Mouse (Mus musculus): ENCODE results near the gene Acot11. TPM values are rescaled to one million over a fixed set of nuclear protein-coding genes. Genes with fewer than 3 reads are reported as not detected.
"Not testable (repeated sequence)": the region's sequence is repeated elsewhere in the genome, so short reads cannot be mapped to it uniquely, and the experiment has no call there.

Gene Acot11
- total and polyA plus RNA-seq, 3 experiments: 2.3 to 6.8 (median 4.3) TPM

DNA sequence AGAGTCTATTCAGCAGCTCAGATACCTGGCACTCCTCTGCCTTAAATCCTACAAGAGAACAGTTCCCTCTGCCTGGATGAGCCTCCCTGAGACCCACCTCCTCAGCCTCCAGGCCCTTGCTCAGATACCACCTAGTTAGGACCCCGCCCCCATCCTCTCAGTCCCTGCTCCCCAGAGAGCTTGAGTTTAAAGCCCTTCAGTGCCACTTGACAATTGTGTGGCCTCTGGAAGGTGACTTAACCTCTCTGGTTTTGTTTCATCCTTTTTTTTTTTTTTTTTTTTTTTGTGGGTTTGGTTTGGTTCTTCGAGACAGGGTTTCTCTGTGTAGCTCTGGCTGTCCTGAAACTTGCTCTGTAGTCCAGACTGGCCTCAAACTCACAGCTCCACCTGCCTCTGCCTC, 9.5 kb downstream of the Acot11 start:
- H3K36me3 ChIP-seq (replicated peaks in 1 of 2; ENCODE audit: control insufficient read depth in 1 of 2, insufficient read depth in 1 of 2, low read length in 1 of 2): peaks cover 16 to 46% of the 10 kb centered on the region in 2 experiments
- peaks cover 3% of the 10 kb centered on the region for H3K9me3 ChIP-seq (replicated peaks; ENCODE audit: low read length)
- H3K9ac ChIP-seq (ENCODE audit: insufficient read depth, low read depth): no peak overlapping the region
- H3K79me2 ChIP-seq (replicated peaks; ENCODE audit: control insufficient read depth, extremely low read depth, insufficient read depth, poor library complexity, severe bottlenecking): no peaks in the 10 kb centered on the region; the same call in 1 of the 2 replicates
- H3K27ac ChIP-seq (ENCODE audit: insufficient read depth, low read depth): no peak overlapping the region
- dilution Hi-C loops (cut with MboI; ENCODE audit: extremely low pct_ligation_motif_present, extremely low pct_unique_long_range_greater_than_20kb, low sequenced_read_pairs) (no loop called here), in situ Hi-C loops (cut with MboI; ENCODE audit: low pct_ligation_motif_present, low pct_unique_long_range_greater_than_20kb, low sequenced_read_pairs) (loop anchor here (5.0 to 10.0 kb wide), 2 partner anchors 33 to 160 kb away; no protein-coding TSS in a partner anchor)
- H3K4me1 ChIP-seq (ENCODE audit: control insufficient read depth in 1 of 2, insufficient read depth in 2 of 2): peaks cover 22 to 43% of the 10 kb centered on the region in 2 experiments
- H3K4me2 ChIP-seq (ENCODE audit: insufficient read depth, low read depth, poor library complexity, severe bottlenecking): no peak overlapping the region
- no peak for DNase-seq (ENCODE audit: extremely low read depth)
- no peaks in the 10 kb centered on the region for H3K27me3 ChIP-seq (replicated peaks)
- TF ChIP-seq SMC3 (IDR thresholded peaks at IDR 0.05; ENCODE audit: low read depth, low read length): no peak
- peak; percentile 58; the same call in 1 of the 2 replicates for TF ChIP-seq ZNF384 (IDR thresholded peaks at IDR 0.05; ENCODE audit: low read depth, low read length)
- H3K4me3 ChIP-seq (replicated peaks in 1 of 3; ENCODE audit: low read depth in 2 of 3, low read length in 2 of 3, poor library complexity in 1 of 3): no peak overlapping the region

DNA sequence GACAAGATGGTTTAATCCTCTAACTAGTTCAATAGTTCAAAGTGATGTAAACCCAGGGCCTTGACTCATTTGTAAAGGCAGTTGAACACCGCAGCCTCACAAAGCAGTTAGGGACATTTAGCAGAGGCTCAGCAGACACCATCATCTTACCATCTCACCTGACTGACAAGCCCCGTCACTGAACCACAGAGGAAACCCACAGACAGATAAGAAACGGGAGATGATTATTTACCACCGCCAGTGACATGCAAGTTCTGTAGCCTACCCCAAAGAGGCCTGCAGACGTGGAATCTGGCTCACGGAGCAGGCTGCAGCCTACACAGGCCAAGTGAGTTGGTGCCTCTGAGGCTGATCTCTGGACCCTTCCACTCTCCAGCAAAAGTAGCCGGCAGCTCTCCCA, 10.6 kb downstream of the Acot11 start:
- Histone ChIP-seq H3K27ac (ENCODE audit: insufficient read depth, low read depth) (no peak overlapping the region), H3K9me3 (replicated peaks; ENCODE audit: low read length) (peaks cover 3% of the 10 kb centered on the region), H3K9ac (ENCODE audit: insufficient read depth, low read depth) (no peak overlapping the region), H3K4me1 (ENCODE audit: control insufficient read depth in 1 of 2, insufficient read depth in 2 of 2) (peaks cover 26 to 53% of the 10 kb centered on the region in 2 experiments), H3K36me3 (replicated peaks in 1 of 2; ENCODE audit: control insufficient read depth in 1 of 2, insufficient read depth in 1 of 2, low read length in 1 of 2) (peaks cover 16 to 40% of the 10 kb centered on the region in 2 experiments), H3K27me3 (replicated peaks) (no peaks in the 10 kb centered on the region), H3K4me2 (ENCODE audit: insufficient read depth, low read depth, poor library complexity, severe bottlenecking) (no peak overlapping the region), H3K4me3 (replicated peaks in 1 of 3; ENCODE audit: low read depth in 2 of 3, low read length in 2 of 3, poor library complexity in 1 of 3) (no peak overlapping the region), H3K79me2 (replicated peaks; ENCODE audit: control insufficient read depth, extremely low read depth, insufficient read depth, poor library complexity, severe bottlenecking) (no peaks in the 10 kb centered on the region; the same call in 1 of the 2 replicates)
- dilution Hi-C loops (cut with MboI; ENCODE audit: extremely low pct_ligation_motif_present, extremely low pct_unique_long_range_greater_than_20kb, low sequenced_read_pairs): no loop called here
- DNase-seq (ENCODE audit: extremely low read depth): no peak
- TF ChIP-seq MAX (IDR thresholded peaks at IDR 0.05; ENCODE audit: low read length): no peak
- no peak for TF ChIP-seq ZMIZ1 (IDR thresholded peaks at IDR 0.05; ENCODE audit: low read depth, low read length)
- TF ChIP-seq RAD21 (IDR thresholded peaks at IDR 0.05; ENCODE audit: low read depth, low read length): no peak
- TF ChIP-seq POLR2A (IDR thresholded peaks at IDR 0.05; ENCODE audit: low read depth, low read length): no peak
- no peak for TF ChIP-seq EP300 (IDR thresholded peaks at IDR 0.05; ENCODE audit: low read length)
- in situ Hi-C loops (cut with MboI; ENCODE audit: low pct_ligation_motif_present, low pct_unique_long_range_greater_than_20kb, low sequenced_read_pairs): loop anchor here (10.0 kb wide), 1 partner anchor 159 kb away; no protein-coding TSS in a partner anchor

DNA sequence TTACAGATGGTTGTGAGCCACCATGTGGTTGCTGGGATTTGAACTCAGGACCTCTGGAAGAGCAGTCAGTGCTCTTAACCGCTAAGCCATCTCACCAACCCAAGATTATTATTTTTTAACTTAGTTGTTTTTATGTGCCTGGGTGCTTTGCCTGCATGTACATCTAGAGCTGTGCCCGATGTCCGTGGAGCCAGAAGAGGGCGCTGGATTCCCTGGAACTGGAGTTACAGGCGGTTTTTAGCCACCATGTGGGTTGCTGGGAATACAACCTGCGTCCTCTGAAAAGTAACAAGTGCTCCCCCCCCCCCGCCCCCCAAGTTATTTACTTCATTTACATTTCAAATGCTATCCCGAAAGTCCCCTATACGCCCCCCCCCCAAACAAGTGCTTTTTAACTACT, 11.0 kb downstream of the Acot11 start:
- H3K9ac ChIP-seq (ENCODE audit: insufficient read depth, low read depth); DNase-seq (ENCODE audit: extremely low read depth): not testable (repeated sequence)

More for the DNA sequence above, 11.0 kb downstream of the Acot11 start:
- Histone ChIP-seq H3K4me1 (ENCODE audit: control insufficient read depth in 1 of 2, insufficient read depth in 2 of 2) (peaks cover 26 to 57% of the 10 kb centered on the region in 2 experiments), H3K36me3 (replicated peaks in 1 of 2; ENCODE audit: control insufficient read depth in 1 of 2, insufficient read depth in 1 of 2, low read length in 1 of 2) (peaks cover 13 to 36% of the 10 kb centered on the region in 2 experiments)
- dilution Hi-C loops (cut with MboI; ENCODE audit: extremely low pct_ligation_motif_present, extremely low pct_unique_long_range_greater_than_20kb, low sequenced_read_pairs); H3K79me2 ChIP-seq (replicated peaks; ENCODE audit: control insufficient read depth, extremely low read depth, insufficient read depth, poor library complexity, severe bottlenecking); H3K9me3 ChIP-seq (replicated peaks; ENCODE audit: low read length); H3K27ac ChIP-seq (ENCODE audit: insufficient read depth, low read depth); H3K4me3 ChIP-seq (replicated peaks in 1 of 3; ENCODE audit: low read depth in 2 of 3, low read length in 2 of 3, poor library complexity in 1 of 3); H3K4me2 ChIP-seq (ENCODE audit: insufficient read depth, low read depth, poor library complexity, severe bottlenecking); H3K27me3 ChIP-seq (replicated peaks): not testable (repeated sequence)
- in situ Hi-C loops (cut with MboI; ENCODE audit: low pct_ligation_motif_present, low pct_unique_long_range_greater_than_20kb, low sequenced_read_pairs): loop anchor here (10.0 kb wide), 1 partner anchor 159 kb away; no protein-coding TSS in a partner anchor

Data from CH12.LX (cell line).